Mouse (Mus musculus) kidney, postnatal 0 days (tissue): ENCODE measurements at regions not wholly inside any gene's neighbourhood (a gene's known extent, or its start where the extent isn't known, plus 50 kb on each side); places are given as distances from the start of the nearest gene placed in this dataset.

ENCODE experiments used
- ATAC-seq: fragments of 200-750 bp; cut with Nextera tagmentation; replicated peaks from 2 replicates; pipeline ENCODE4 v1.8.0; 2017; ENCODE audit warnings: low read depth, moderate number of reproducible peaks, moderate TSS enrichment, moderate library complexity; ENCODE audit not compliant: low FRiP score
- DNase-seq: peaks from one replicate; pipeline ENCODE4 v3.0.0-alpha.2; 2016; ENCODE audit warnings: low spot score
- H3K27ac ChIP-seq: fragments of 300-500 bp; sonication (generic); 2 replicates; pipeline ENCODE4 v1.5.1; 2014; ENCODE audit warnings: mild to moderate bottlenecking
- H3K27me3 ChIP-seq: fragments of 300-500 bp; sonication (generic); 2 replicates; pipeline ENCODE4 v1.6.1; 2014; ENCODE audit warnings: low read length, mixed read lengths; ENCODE audit not compliant: insufficient read depth
- H3K36me3 ChIP-seq: fragments of 300-500 bp; sonication (generic); 2 replicates; pipeline ENCODE4 v1.6.1; 2014; ENCODE audit warnings: low read length, mixed read lengths; ENCODE audit not compliant: insufficient read depth
- H3K4me1 ChIP-seq: fragments of 300-500 bp; sonication (generic); replicated peaks from 2 replicates; pipeline ENCODE4 v1.6.1; 2014; ENCODE audit warnings: antibody characterized with exemption, low read length, mixed read lengths; ENCODE audit not compliant: insufficient read depth
- H3K4me2 ChIP-seq: fragments of 300-500 bp; sonication (generic); 2 replicates; pipeline ENCODE4 v1.6.1; 2014; ENCODE audit warnings: mild to moderate bottlenecking, low read length, moderate library complexity, mixed read lengths
- H3K4me3 ChIP-seq: fragments of 300-500 bp; sonication (generic); replicated peaks from 2 replicates; pipeline ENCODE4 v1.5.1; 2014; ENCODE audit warnings: low read depth, low read length
- H3K9ac ChIP-seq: fragments of 300-500 bp; sonication (generic); 2 replicates; pipeline ENCODE4 v1.6.1; 2014; ENCODE audit warnings: low read depth, low read length
- H3K9me3 ChIP-seq: fragments of 300-500 bp; sonication (generic); replicated peaks from 2 replicates; pipeline ENCODE4 v1.6.1; 2016; ENCODE audit warnings: low read length, inconsistent platforms, mixed read lengths
- CTCF ChIP-seq: IDR thresholded peaks from 2 replicates; pipeline ENCODE4 v1.5.1; 2016; ENCODE audit warnings: antibody characterized with exemption, low read depth, mild to moderate bottlenecking, moderate library complexity
- WGBS: fragments of 180-500 bp; shearing (Covaris S2); extraction: QIAGEN DNeasy Blood & Tissue Kit; methylation state at CpG from one replicate; pipeline ENCODE4 v1.1.7; 2014; 5-methylcytosine and 5-hydroxymethylcytosine counted together

DNA sequence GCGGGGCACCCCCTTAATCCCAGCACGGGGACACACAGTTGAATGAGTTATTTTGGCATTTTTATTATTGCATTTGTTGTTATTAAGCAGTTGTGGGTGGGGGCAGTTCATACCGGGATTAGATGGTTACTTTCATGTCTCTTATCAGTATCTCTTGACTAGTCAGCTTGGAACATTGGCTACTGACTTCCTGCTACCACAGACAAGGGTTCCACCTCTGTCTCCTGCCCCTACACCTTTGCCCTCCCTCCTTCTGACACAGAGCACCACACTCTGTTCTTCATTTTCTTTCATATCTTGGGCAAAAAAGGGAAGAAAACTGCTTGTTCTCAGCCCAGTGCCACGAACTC, 99.1 kb upstream of the Cpsf6 start:
- Histone ChIP-seq H3K36me3 (no peaks in the 10 kb centered on the region), H3K27me3 (no peaks in the 10 kb centered on the region), H3K27ac (no peak overlapping the region)

DNA sequence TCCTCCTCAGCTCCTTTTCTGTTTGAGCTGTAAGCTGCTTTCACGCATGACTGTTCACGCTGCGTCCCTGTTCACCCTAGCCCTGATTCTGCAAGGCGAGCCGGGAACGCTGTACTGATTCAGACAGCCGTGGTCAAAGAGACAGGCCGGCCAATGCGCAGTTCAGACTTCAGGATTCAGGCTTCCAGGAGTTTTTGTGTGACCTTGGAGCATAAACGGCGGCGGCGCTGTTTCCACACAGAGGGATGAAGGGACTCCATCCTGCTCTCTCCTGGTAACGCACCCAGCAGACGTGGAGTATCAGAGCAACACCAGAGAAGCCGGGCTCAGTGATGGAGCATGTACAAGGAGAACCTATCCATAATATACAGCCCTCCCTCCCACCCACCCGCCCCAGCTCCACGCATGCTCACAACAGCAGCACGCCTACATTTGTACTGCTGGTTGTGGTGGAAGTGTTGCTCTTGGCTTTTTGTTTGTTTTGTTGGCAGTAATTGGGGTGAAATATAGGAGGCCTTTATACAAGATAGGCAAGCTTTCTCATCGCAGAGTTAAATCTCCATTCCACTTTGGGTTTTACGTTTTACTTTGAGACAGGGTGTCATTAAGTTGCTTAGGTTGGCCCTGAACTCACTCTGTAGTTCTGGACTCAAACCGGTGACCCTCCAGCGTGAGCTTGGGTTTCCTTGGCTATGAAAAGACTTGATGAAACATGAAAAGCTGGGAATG, 98.6 kb upstream of the Cpsf6 start:
- Histone ChIP-seq H3K36me3 (no peaks in the 10 kb centered on the region), H3K27me3 (no peaks in the 10 kb centered on the region), H3K4me2 (peak overlapping the region; percentile 39), H3K9me3 (no peaks in the 10 kb centered on the region), H3K27ac (peak overlapping the region; percentile 67; the same call in 1 of the 2 replicates), H3K4me1 (no peaks in the 10 kb centered on the region), H3K4me3 (no peak overlapping the region; the same call in 1 of the 2 replicates), H3K9ac (no peak overlapping the region)
- DNase-seq (peak; percentile 80), ATAC-seq (peak; percentile 78)
- peak; percentile 37; the same call in 1 of the 2 replicates for TF ChIP-seq CTCF
- WGBS: 32% methylated on average over 23 of the region's 23 CpGs

More for the DNA sequence above, 99.1 kb upstream of the Cpsf6 start:
- no peak overlapping the region for H3K4me2 ChIP-seq
- WGBS: 41% methylated on average over 4 of the region's 4 CpGs
- no peak overlapping the region for H3K9ac ChIP-seq
- no peak for ATAC-seq
- H3K9me3 ChIP-seq: no peaks in the 10 kb centered on the region
- DNase-seq: no peak
- no peaks in the 10 kb centered on the region for H3K4me1 ChIP-seq
- H3K4me3 ChIP-seq: no peak overlapping the region
- no peak for TF ChIP-seq CTCF

DNA sequence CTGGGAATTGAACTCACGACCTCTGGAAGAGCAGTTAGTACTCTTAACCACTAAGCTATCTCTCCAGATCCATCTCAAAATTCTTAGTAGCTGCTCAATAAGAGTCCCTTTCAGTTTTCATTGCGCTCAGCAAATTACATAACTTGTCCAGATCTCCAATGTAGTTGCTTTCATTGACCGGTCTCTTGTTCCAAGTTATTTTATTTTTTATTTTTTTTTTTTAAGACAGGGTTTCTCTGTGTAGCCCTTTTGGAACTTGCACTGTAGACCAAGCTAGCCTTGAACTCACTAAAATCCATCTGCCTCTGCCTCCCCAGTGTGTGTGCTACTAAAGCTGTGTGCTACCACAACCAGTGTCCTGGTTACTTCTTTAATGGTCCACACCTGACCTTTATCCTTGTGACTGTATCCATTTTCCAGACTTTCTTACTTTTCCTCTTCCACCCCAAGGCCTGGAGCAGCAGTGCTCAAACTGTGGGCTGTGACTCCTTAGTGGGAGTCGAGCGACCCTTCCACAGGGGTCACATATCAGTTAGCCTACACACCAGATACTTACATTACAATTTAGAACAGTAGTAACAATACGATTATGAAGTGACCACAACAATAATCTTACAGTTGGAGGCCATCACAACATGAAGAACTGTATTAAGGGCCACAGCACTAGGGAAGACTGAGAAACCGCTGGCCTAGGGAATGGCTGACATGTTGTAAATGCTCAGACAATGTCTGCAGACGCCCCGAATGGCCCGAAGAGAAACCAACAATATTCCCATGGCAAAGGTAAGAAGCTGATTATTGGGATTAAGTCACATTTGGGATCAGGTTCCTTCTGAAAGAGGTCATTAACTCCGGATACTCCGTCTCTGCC, 97.8 kb upstream of the Cpsf6 start:
- H3K4me2 ChIP-seq: peak overlapping the region; percentile 39
- no peaks in the 10 kb centered on the region for H3K27me3 ChIP-seq
- no peaks in the 10 kb centered on the region for H3K9me3 ChIP-seq
- ATAC-seq (0 out of 2 replicates have a peak, but pooled peaks have one; percentile 17), DNase-seq (no peak)
- no peaks in the 10 kb centered on the region for H3K4me1 ChIP-seq
- no peak overlapping the region for H3K9ac ChIP-seq
- no peak for TF ChIP-seq CTCF
- H3K27ac ChIP-seq: peak overlapping the region; percentile 67; the same call in 1 of the 2 replicates
- 58% methylated on average over 12 of the region's 12 CpGs for WGBS
- no peaks in the 10 kb centered on the region for H3K36me3 ChIP-seq
- H3K4me3 ChIP-seq: no peak overlapping the region; the same call in 1 of the 2 replicates

DNA sequence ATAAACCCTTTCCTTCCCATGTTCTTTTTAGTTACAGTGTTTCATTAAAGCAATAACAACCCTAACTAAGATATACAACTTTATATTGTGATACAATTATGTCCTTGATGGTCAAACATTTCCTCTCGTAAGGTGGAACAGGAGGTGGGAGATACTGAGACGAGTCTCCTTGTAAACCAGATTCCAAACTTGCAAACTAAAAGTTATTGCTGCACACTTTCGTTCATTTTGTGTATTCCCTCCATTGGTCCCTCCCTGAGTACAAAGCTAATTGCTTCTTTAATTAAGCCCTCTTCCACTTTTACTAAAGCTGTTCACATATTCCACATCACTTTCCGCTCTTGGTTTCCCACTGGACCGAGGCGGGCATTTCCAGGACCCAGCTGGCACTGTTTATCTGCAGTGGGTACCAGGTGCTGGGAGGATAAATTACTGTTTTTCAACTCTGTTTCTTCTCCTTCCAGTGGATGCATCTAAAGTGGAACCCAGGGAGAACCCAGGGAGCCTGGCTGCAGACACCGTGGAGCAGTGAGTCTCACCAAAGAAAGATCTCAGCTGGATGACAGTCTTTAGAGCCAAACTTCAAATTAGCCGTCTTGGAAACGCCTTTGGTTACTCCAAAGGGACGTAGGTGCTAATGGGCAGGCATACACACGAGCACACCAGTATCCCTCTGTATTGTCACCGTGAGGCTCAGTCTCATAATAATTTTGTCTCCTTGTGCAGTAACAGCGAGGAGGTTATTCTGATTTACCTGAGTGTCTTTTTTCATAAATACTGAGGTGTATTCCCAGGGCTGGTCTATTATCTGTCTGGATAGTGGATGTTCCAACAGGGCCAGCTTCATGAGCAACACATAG, 95.5 kb upstream of the Cpsf6 start:
- H3K4me3 ChIP-seq: no peak overlapping the region
- no peak overlapping the region for H3K4me2 ChIP-seq
- peaks cover 8% of the 10 kb centered on the region; the same call in 1 of the 2 replicates for H3K4me1 ChIP-seq
- no peak for TF ChIP-seq CTCF
- no peak overlapping the region for H3K9ac ChIP-seq
- H3K27me3 ChIP-seq: no peaks in the 10 kb centered on the region
- ATAC-seq: no peak
- DNase-seq: no peak
- 78% methylated on average over 13 of the region's 13 CpGs for WGBS
- no peaks in the 10 kb centered on the region for H3K36me3 ChIP-seq
- no peak overlapping the region for H3K27ac ChIP-seq
- H3K9me3 ChIP-seq: no peaks in the 10 kb centered on the region

GRCm38 (mm10) chr10:117474351-117475085, 94.7 kb upstream of the Cpsf6 start:
- no peak overlapping the region for H3K4me3 ChIP-seq
- no peak for DNase-seq
- no peak for TF ChIP-seq CTCF
- peaks cover 8% of the 10 kb centered on the region; the same call in 1 of the 2 replicates for H3K4me1 ChIP-seq
- H3K9ac ChIP-seq: no peak overlapping the region
- H3K36me3 ChIP-seq: no peaks in the 10 kb centered on the region
- ATAC-seq: no peak
- H3K27me3 ChIP-seq: no peaks in the 10 kb centered on the region
- no peak overlapping the region for H3K27ac ChIP-seq
- 96% methylated on average over 4 of the region's 4 CpGs for WGBS
- H3K9me3 ChIP-seq: no peaks in the 10 kb centered on the region
- H3K4me2 ChIP-seq: no peak overlapping the region
